Mouse (Mus musculus) Patski (cell line): Measurements from ENCODE around the gene Jam3. TPM values are rescaled to one million over a fixed set of nuclear protein-coding genes. Genes with fewer than 3 reads are reported as not detected.

ENCODE experiments used
- ATAC-seq: fragments of 100-300 bp; one replicate; pipeline ENCODE4 v1.8.0; 2021
- CTCF ChIA-PET: fragments of 350-600 bp; sonication (Branson Sonifier 250); formaldehyde crosslinking; loops from one replicate; lab custom pipeline; 2022; ENCODE audit warnings: inconsistent platforms; lab: Charles Lee
- POLR2A ChIA-PET: fragments of 350-600 bp; sonication (Branson Sonifier 250); formaldehyde crosslinking; loops from one replicate; lab custom pipeline; 2022; ENCODE audit warnings: antibody characterized with exemption, inconsistent platforms; lab: Charles Lee
- DNase-seq: peaks from one replicate; pipeline ENCODE4 v3.0.0-alpha.2; 2011; ENCODE audit warnings: low read depth, low spot score
- H3K27me3 ChIP-seq: fragments of 371-371 bp; one replicate; pipeline ENCODE4 v1.5.1; 2021
- CTCF ChIP-seq: fragments of 100-300 bp; IDR thresholded peaks from one replicate; pipeline ENCODE4 v1.5.1; 2021
- in situ Hi-C: fragments of 300-500 bp; cut with MboI; formaldehyde crosslinking; loops from 3 replicates; pipeline ENCODE4 v1.11.1; 2018; ENCODE audit warnings: low pct_unique_long_range_greater_than_20kb, mixed read lengths
- polyA plus RNA-seq: library from polyadenylated mRNA; unstranded; gene quantifications from one replicate; pipeline ENCODE4 v1.2.3, GENCODE M21; 2021

Gene Jam3
- polyA plus RNA-seq, 1 experiment from 2014 or later = 40.0 TPM

GRCm38 (mm10) chr9:27147946-27148345 is 7.3 kb downstream of the Jam3 start:
- DNase-seq = no peak
- in situ Hi-C loops = no loop called here
- no peak for TF ChIP-seq CTCF
- ChIA-PET CTCF (interaction anchor here (0.6 to 1.4 kb wide), 2 partner anchors 10 to 42 kb away, joined by 3 to 4 read pairs; no protein-coding TSS in a partner anchor), POLR2A (no interaction called here)
- ATAC-seq = no peak
- no peaks in the 10 kb centered on the region for H3K27me3 ChIP-seq

- POLR2A ChIA-PET = interaction anchor here (0.6 kb wide), 1 partner anchor 88 kb away, joined by 3 read pairs; no protein-coding TSS in a partner anchor
Measured at GRCm38 (mm10) chr9:27146826-27147225, 8.4 kb downstream of the Jam3 start.

GRCm38 (mm10) chr9:27144996-27145395 is 10.2 kb downstream of the Jam3 start:
- no peak for ATAC-seq
- DNase-seq = no peak
- no peak for TF ChIP-seq CTCF
- no peaks in the 10 kb centered on the region for H3K27me3 ChIP-seq
- CTCF ChIA-PET = no interaction called here
- in situ Hi-C loops = no loop called here
- POLR2A ChIA-PET = no interaction called here

More at GRCm38 (mm10) chr9:27146826-27147225, 8.4 kb downstream of the Jam3 start:
- CTCF ChIA-PET = interaction anchor here (1.4 to 1.6 kb wide), 3 partner anchors 9 to 45 kb away, joined by 4 read pairs; no protein-coding TSS in a partner anchor
- TF ChIP-seq CTCF = no peak
- in situ Hi-C loops = no loop called here
- no peaks in the 10 kb centered on the region for H3K27me3 ChIP-seq
- ATAC-seq = no peak
- no peak for DNase-seq

GRCm38 (mm10) chr9:27144271-27144840 is 10.9 kb downstream of the Jam3 start:
- H3K27me3 ChIP-seq = no peaks in the 10 kb centered on the region
- POLR2A ChIA-PET = no interaction called here
- ATAC-seq (no peak), DNase-seq (no peak)
- in situ Hi-C loops = no loop called here
- no peak for TF ChIP-seq CTCF
- CTCF ChIA-PET = interaction anchor here (1.1 kb wide), 1 partner anchor 38 kb away, joined by 3 read pairs; no protein-coding TSS in a partner anchor

- no peak for TF ChIP-seq CTCF
- ATAC-seq = no peak
- in situ Hi-C loops = no loop called here
- no peak for DNase-seq
- H3K27me3 ChIP-seq = no peaks in the 10 kb centered on the region
- POLR2A ChIA-PET = no interaction called here
- CTCF ChIA-PET = interaction anchor here (0.7 to 1.4 kb wide), 2 partner anchors 9 to 34 kb away, joined by 3 read pairs; no protein-coding TSS in a partner anchor
Measured at GRCm38 (mm10) chr9:27140432-27141065, 14.7 kb downstream of the Jam3 start.

GRCm38 (mm10) chr9:27136651-27137050 is 18.6 kb downstream of the Jam3 start:
- in situ Hi-C loops = loop anchor here (5.0 kb wide), 1 partner anchor 36 kb away; no protein-coding TSS in a partner anchor
- TF ChIP-seq CTCF = no peak
- ATAC-seq (no peak), DNase-seq (no peak)
- POLR2A ChIA-PET = no interaction called here
- CTCF ChIA-PET = interaction anchor here (0.8 to 1.6 kb wide), 2 partner anchors 19 to 40 kb away, joined by 3 to 6 read pairs; no protein-coding TSS in a partner anchor
- H3K27me3 ChIP-seq = no peaks in the 10 kb centered on the region

GRCm38 (mm10) chr9:27135372-27135771 is 19.8 kb downstream of the Jam3 start:
- CTCF ChIA-PET = interaction anchor here (1.2 kb wide), 1 partner anchor 12 kb away, joined by 3 read pairs; no protein-coding TSS in a partner anchor
- in situ Hi-C loops = loop anchor here (5.0 kb wide), 1 partner anchor 37 kb away; no protein-coding TSS in a partner anchor

GRCm38 (mm10) chr9:27134410-27134809 is 20.8 kb downstream of the Jam3 start:
- CTCF ChIA-PET = interaction anchor here (0.9 to 1.3 kb wide), 4 partner anchors 11 to 151 kb away, joined by 3 read pairs; no protein-coding TSS in a partner anchor
- in situ Hi-C loops = no loop called here

More at GRCm38 (mm10) chr9:27135372-27135771, 19.8 kb downstream of the Jam3 start:
- TF ChIP-seq CTCF = no peak
- ATAC-seq (no peak), DNase-seq (no peak)
- H3K27me3 ChIP-seq = no peaks in the 10 kb centered on the region
- POLR2A ChIA-PET = no interaction called here

GRCm38 (mm10) chr9:27128629-27129028 is 26.6 kb downstream of the Jam3 start:
- H3K27me3 ChIP-seq = no peaks in the 10 kb centered on the region
- ATAC-seq (no peak), DNase-seq (no peak)
- in situ Hi-C loops = no loop called here
- ChIA-PET CTCF (interaction anchor here (0.7 kb wide), 1 partner anchor 48 kb away, joined by 3 read pairs; no protein-coding TSS in a partner anchor), POLR2A (no interaction called here)
- TF ChIP-seq CTCF = no peak

More at GRCm38 (mm10) chr9:27134410-27134809, 20.8 kb downstream of the Jam3 start:
- ATAC-seq (no peak), DNase-seq (no peak)
- POLR2A ChIA-PET = no interaction called here
- no peaks in the 10 kb centered on the region for H3K27me3 ChIP-seq
- TF ChIP-seq CTCF = peak; percentile 72

GRCm38 (mm10) chr9:27126543-27126942 is 28.7 kb downstream of the Jam3 start:
- ChIA-PET CTCF (no interaction called here), POLR2A (no interaction called here)
- DNase-seq (no peak), ATAC-seq (no peak)
- in situ Hi-C loops = no loop called here
- TF ChIP-seq CTCF = peak; percentile 40
- H3K27me3 ChIP-seq = no peaks in the 10 kb centered on the region
